Mouse (Mus musculus): ENCODE measurements around the gene Gm3127.
"Not testable (repeated sequence)": the region's sequence is repeated elsewhere in the genome, so short reads cannot be mapped to it uniquely, and the experiment has no call there.

Gene Gm3127

DNA sequence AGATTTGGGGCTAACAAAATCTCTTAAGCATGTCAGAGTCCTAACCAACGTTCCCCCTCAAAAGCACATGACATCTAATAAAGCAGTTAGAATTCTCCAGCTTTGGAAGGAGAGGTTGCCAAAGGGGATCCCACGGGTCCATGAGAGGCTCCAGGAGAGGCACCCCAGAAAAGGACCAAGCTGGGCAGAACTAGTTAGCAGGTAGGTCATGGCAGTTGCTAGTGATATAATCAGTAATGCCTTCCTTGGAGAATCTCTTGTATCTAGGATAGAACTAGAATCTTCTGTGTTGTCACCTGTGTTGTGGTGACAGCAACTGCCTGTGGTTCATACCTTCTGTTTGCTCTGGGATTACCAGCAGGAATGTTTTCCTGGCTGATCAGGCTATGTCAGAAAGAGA, at the start of gene Gm3127:
Gene Gm3127 (plus strand): TSS at position 301 of the 400 bp plus-strand sequence.
- DNase-seq = not testable (repeated sequence)

- not testable (repeated sequence) for DNase-seq
These were observed 23.2 kb upstream of the Gm3127 start for GRCm38 (mm10) chr14:4141646-4142045.

DNA sequence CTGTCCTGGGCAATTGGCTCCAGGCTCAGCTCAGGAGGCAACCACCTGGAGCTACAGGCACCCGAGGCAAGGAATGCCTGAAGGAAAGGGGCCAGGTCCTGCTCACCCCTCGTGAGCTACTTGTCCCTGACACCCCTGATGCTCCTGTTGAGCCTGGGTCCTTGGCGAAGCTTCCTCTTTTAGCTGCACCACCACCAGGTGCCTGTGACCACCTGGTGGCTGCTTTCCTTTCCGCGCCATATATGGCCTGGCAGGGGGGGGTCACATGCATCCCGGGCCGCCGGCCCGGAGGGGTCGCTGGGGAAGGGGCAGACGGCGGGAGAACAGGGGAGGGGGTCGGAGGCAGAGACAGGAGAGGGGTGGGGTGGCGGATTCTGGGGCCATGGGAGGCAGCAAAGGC, 17.2 kb downstream of the Gm3127 start:
- not testable (repeated sequence) for DNase-seq

DNA sequence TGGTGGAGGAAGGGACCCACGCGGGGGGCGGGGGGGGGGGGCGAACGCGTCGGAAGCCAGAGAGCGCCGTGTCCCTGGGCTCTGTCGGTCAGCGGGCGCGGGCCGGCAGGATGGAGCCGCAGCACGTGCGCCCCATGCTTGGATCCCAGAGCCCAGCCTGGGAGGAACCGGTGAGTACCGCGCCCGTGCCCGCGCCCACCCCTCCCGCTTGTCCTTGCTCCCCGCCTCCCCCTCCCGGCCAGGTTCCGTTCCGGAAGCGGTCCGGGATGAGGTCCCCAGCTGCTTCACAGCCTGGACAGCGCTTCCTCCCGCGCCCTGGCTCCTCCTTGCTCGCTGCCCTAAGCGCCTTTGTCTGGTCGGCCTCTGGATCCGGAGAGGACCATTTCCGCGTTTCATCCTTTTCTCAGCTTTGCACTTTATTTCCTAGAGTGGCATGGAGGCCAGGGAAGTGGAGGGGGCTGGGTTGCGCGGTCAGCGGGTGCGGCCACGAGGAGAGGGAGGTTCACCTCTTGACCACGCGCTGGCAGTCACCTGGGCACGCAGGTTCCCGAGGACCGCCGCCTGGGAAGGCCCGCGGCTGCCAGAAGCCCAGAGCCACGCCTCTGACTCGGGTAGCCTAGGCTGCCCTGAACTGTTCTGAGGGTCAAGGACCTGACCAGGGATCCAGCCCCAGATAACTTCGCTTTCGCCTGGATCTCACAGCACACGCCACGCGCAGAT, 17.8 kb downstream of the Gm3127 start, which contains the start of gene Gm2974:
Gene Gm2974 (plus strand): TSS at position 86 of the 720 bp plus-strand sequence.
- DNase-seq = peak in 1 of 2 experiments; percentile 2

GRCm38 (mm10) chr14:4183375-4183774, 18.5 kb downstream of the Gm3127 start:
- not testable (repeated sequence) for DNase-seq

Data from thymus, postnatal 36 days (tissue).